ENCODE assay signal across 8 mouse cellular contexts in genomic region chr10:63025491-63026011, GRCm38 (mm10). TPM values are rescaled to one million over a fixed set of nuclear protein-coding genes. Genes with fewer than 3 reads are reported as not detected.
DNase-seq lines count a peak whose midpoint lies in the region; ATAC-seq and TF ChIP-seq lines count a peak whose summit lies in the region.

No protein-coding gene starts in this region.

- DNase-seq in kidney, adult 18-20 months, result no peak
- DNase-seq in embryonic facial prominence, embryonic 11.5 days (ENCODE audit: low spot score), result peak; percentile 55
- DNase-seq in hindbrain, postnatal 0 days (ENCODE audit: low spot score), result peak; percentile 25
- peak; percentile 44 for DNase-seq in naive thymus-derived CD4-positive, alpha-beta T cell, adult 2 months (ENCODE audit: low read depth)
- DNase-seq in T-cell, adult 2 months (ENCODE audit: low spot score), result no peak
- no peak for DNase-seq in left cerebral cortex, postnatal 4 days
- no peak for DNase-seq in frontal cortex, postnatal 25 days (ENCODE audit: low spot score in 2 of 2)

- peak overlapping the region; percentile 7; the same call in 1 of the 2 replicates for H3K9ac ChIP-seq in kidney, embryonic 14.5 days (ENCODE audit: low read depth, low read length)
- H3K9ac ChIP-seq in embryonic facial prominence, embryonic 11.5 days (replicated peaks; ENCODE audit: low read length), result no peak overlapping the region
- no peak overlapping the region for H3K9ac ChIP-seq in hindbrain, postnatal 0 days (replicated peaks; ENCODE audit: low read length)

- H3K36me3 ChIP-seq in kidney, embryonic 14.5 days (ENCODE audit: control insufficient read depth, insufficient read depth, low read length), result no peaks in the 10 kb centered on the region
- H3K36me3 ChIP-seq in embryonic facial prominence, embryonic 11.5 days (replicated peaks; ENCODE audit: control insufficient read depth, insufficient read depth, low read depth, low read length), result no peaks in the 10 kb centered on the region
- H3K36me3 ChIP-seq in hindbrain, postnatal 0 days (ENCODE audit: insufficient read depth, low read length), result no peaks in the 10 kb centered on the region

- H3K4me2 ChIP-seq in kidney, embryonic 14.5 days (replicated peaks; ENCODE audit: low read depth, low read length), result peak overlapping the region; percentile 64; the same call in 1 of the 2 replicates
- H3K4me2 ChIP-seq in embryonic facial prominence, embryonic 11.5 days (ENCODE audit: low read depth, low read length), result peak overlapping the region; percentile 69
- peak overlapping the region; percentile 79 for H3K4me2 ChIP-seq in hindbrain, postnatal 0 days (ENCODE audit: low read depth, low read length)

- H3K9me3 ChIP-seq in kidney, embryonic 14.5 days (ENCODE audit: control insufficient read depth, low read length), result no peaks in the 10 kb centered on the region
- no peaks in the 10 kb centered on the region for H3K9me3 ChIP-seq in embryonic facial prominence, embryonic 11.5 days (replicated peaks; ENCODE audit: control insufficient read depth, low read length)
- H3K9me3 ChIP-seq in hindbrain, postnatal 0 days (ENCODE audit: low read length), result no peaks in the 10 kb centered on the region

- ATAC-seq in kidney, embryonic 14.5 days (ENCODE audit: low FRiP score, low TSS enrichment), result no peak
- no peak for ATAC-seq in embryonic facial prominence, embryonic 11.5 days (replicated peaks; ENCODE audit: insufficient number of reproducible peaks, low FRiP score, low TSS enrichment, low read depth)
- no peak for ATAC-seq in hindbrain, postnatal 0 days

- H3K4me1 ChIP-seq in kidney, embryonic 14.5 days (ENCODE audit: control insufficient read depth, insufficient read depth, low read length), result peaks cover 21% of the 10 kb centered on the region
- H3K4me1 ChIP-seq in embryonic facial prominence, embryonic 11.5 days (ENCODE audit: control insufficient read depth, insufficient read depth, low read length), result no peaks in the 10 kb centered on the region
- peaks cover 22% of the 10 kb centered on the region; the same call in 1 of the 2 replicates for H3K4me1 ChIP-seq in hindbrain, postnatal 0 days (ENCODE audit: insufficient read depth, low read length)

- H3K27me3 ChIP-seq in kidney, embryonic 14.5 days (ENCODE audit: control insufficient read depth, insufficient read depth, low read length), result no peaks in the 10 kb centered on the region
- H3K27me3 ChIP-seq in embryonic facial prominence, embryonic 11.5 days (ENCODE audit: control insufficient read depth, insufficient read depth, low read length), result no peaks in the 10 kb centered on the region
- H3K27me3 ChIP-seq in hindbrain, postnatal 0 days (ENCODE audit: insufficient read depth, low read length), result no peaks in the 10 kb centered on the region

- H3K4me3 ChIP-seq in kidney, embryonic 14.5 days (ENCODE audit: low read length), result peak overlapping the region; percentile 98; the same call in 1 of the 2 replicates
- no peak overlapping the region for H3K4me3 ChIP-seq in embryonic facial prominence, embryonic 11.5 days (ENCODE audit: low read depth, low read length)
- no peak overlapping the region for H3K4me3 ChIP-seq in hindbrain, postnatal 0 days (ENCODE audit: low read length)

- H3K27ac ChIP-seq in kidney, embryonic 14.5 days (ENCODE audit: low read depth, low read length), result peak overlapping the region; percentile 100
- H3K27ac ChIP-seq in embryonic facial prominence, embryonic 11.5 days (replicated peaks; ENCODE audit: low read depth, low read length), result peak overlapping the region; percentile 99
- H3K27ac ChIP-seq in hindbrain, postnatal 0 days, result peak overlapping the region; percentile 99

- no peak for TF ChIP-seq CTCF in hindbrain, postnatal 0 days (IDR thresholded peaks at IDR 0.05; ENCODE audit: low read depth)

- intact Hi-C loops in left cerebral cortex, postnatal 4 days (cut with DNase I), result loop anchor here (10.0 kb wide), 1 partner anchor 89 kb away; no protein-coding TSS in a partner anchor

- WGBS in kidney, embryonic 14.5 days, result 48% methylated on average over 6 of the region's 6 CpGs
- WGBS in embryonic facial prominence, embryonic 11.5 days, result 35% methylated on average over 6 of the region's 6 CpGs
- WGBS in hindbrain, postnatal 0 days, result 13% methylated on average over 6 of the region's 6 CpGs

RNA-seq across cellular contexts. Expression of gene Pbld2, which starts 1.4 kb away (rescaled TPM):
- polyA plus RNA-seq in kidney, embryonic 14.5 days (2014; fragmentation: Nextera tagmentation; extraction: Ambion mirVana), result 1.9 and 2.7 TPM in 2 replicates
- 0.84 and 1.1 TPM in 2 replicates for polyA plus RNA-seq in embryonic facial prominence, embryonic 11.5 days (2014; fragmentation: Nextera tagmentation; extraction: Ambion mirVana)
- total RNA-seq in hindbrain, postnatal 0 days (2014; rRNA removed), result 0.47 and 1.7 TPM in 2 replicates
- 0.60 and 1.4 TPM in 2 replicates for polyA plus RNA-seq in hindbrain, postnatal 0 days (2015; fragmentation: Nextera tagmentation; extraction: Ambion mirVana)
- total RNA-seq in left cerebral cortex, postnatal 4 days (2021), result 1 to 10 TPM; 1.8 to 3.2 TPM

RNA-seq across cellular contexts. Expression of gene Hnrnph3, which starts 1.5 kb away (rescaled TPM):
- 82.2 and 86.8 TPM in 2 replicates for polyA plus RNA-seq in kidney, embryonic 14.5 days (2014; fragmentation: Nextera tagmentation; extraction: Ambion mirVana)
- polyA plus RNA-seq in embryonic facial prominence, embryonic 11.5 days (2014; fragmentation: Nextera tagmentation; extraction: Ambion mirVana), result 113 and 125 TPM in 2 replicates
- total RNA-seq in hindbrain, postnatal 0 days (2014; rRNA removed), result 5.4 and 9.4 TPM in 2 replicates
- polyA plus RNA-seq in hindbrain, postnatal 0 days (2015; fragmentation: Nextera tagmentation; extraction: Ambion mirVana), result 77.7 and 83.9 TPM in 2 replicates
- 10 to 100 TPM; 62.6 to 68.1 TPM for total RNA-seq in left cerebral cortex, postnatal 4 days (2021)

RNA-seq across cellular contexts. Expression of gene Pbld1, which starts 34.4 kb away (rescaled TPM):
- 4.8 and 5.1 TPM in 2 replicates for polyA plus RNA-seq in kidney, embryonic 14.5 days (2014; fragmentation: Nextera tagmentation; extraction: Ambion mirVana)
- 0.74 and 0.98 TPM in 2 replicates for polyA plus RNA-seq in embryonic facial prominence, embryonic 11.5 days (2014; fragmentation: Nextera tagmentation; extraction: Ambion mirVana)
- 0.22 and 18.2 TPM in 2 replicates for total RNA-seq in hindbrain, postnatal 0 days (2014; rRNA removed)
- polyA plus RNA-seq in hindbrain, postnatal 0 days (2015; fragmentation: Nextera tagmentation; extraction: Ambion mirVana), result 0.63 and 0.88 TPM in 2 replicates
- total RNA-seq in left cerebral cortex, postnatal 4 days (2021), result under 1 TPM in 1 of 2 experiments, not detected in 1; 0.24 TPM

RNA-seq across cellular contexts. Expression of gene Rufy2, which starts 45.5 kb away (rescaled TPM):
- polyA plus RNA-seq in kidney, embryonic 14.5 days (2014; fragmentation: Nextera tagmentation; extraction: Ambion mirVana), result 19.7 and 28.4 TPM in 2 replicates
- 19.8 and 20.3 TPM in 2 replicates for polyA plus RNA-seq in embryonic facial prominence, embryonic 11.5 days (2014; fragmentation: Nextera tagmentation; extraction: Ambion mirVana)
- 25.3 and 25.5 TPM in 2 replicates for total RNA-seq in hindbrain, postnatal 0 days (2014; rRNA removed)
- polyA plus RNA-seq in hindbrain, postnatal 0 days (2015; fragmentation: Nextera tagmentation; extraction: Ambion mirVana), result 57.2 and 61.9 TPM in 2 replicates
- 10 to 100 TPM; 87.8 to 96.1 TPM for total RNA-seq in left cerebral cortex, postnatal 4 days (2021)

Comparison
In these comparisons a context has a peak if more than half of its experiments do, and no peak if none do; other contexts are left out.
1. DNase-seq: peak in embryonic facial prominence, embryonic 11.5 days (single experiment), hindbrain, postnatal 0 days (single experiment) and naive thymus-derived CD4-positive, alpha-beta T cell, adult 2 months (single experiment); none in kidney, adult 18-20 months (single experiment), T-cell, adult 2 months (single experiment), left cerebral cortex, postnatal 4 days (single experiment) and frontal cortex, postnatal 25 days (0 of 2).
2. Peak in every context shown above with its lines, with median percentiles within 50 percentile points of each other: H3K27ac ChIP-seq and H3K4me2 ChIP-seq.